Mouse (Mus musculus) adrenal gland, adult 8-10 months (tissue): ENCODE measurements at regions not wholly inside any gene's neighbourhood (a gene's known extent, or its start where the extent isn't known, plus 50 kb on each side); places are given as distances from the start of the nearest gene placed in this dataset.
"Not testable (repeated sequence)": the region's sequence is repeated elsewhere in the genome, so short reads cannot be mapped to it uniquely, and the experiment has no call there.

Experiments used
- DNase-seq: peaks from one replicate; pipeline ENCODE4 v3.0.0; 2022

- DNase-seq, result no peak
These were observed 797.4 kb upstream of the Impad1 start for GRCm38 (mm10) chr4:5590531-5590930.

GRCm38 (mm10) chr4:5587465-5587864, 794.3 kb upstream of the Impad1 start:
- no peak for DNase-seq

GRCm38 (mm10) chr4:5585205-5585604, 792.0 kb upstream of the Impad1 start:
- DNase-seq, result no peak

GRCm38 (mm10) chr4:5583989-5584677, 791.0 kb upstream of the Impad1 start:
- DNase-seq, result peak; percentile 1

- no peak for DNase-seq
These were observed 774.9 kb upstream of the Impad1 start for GRCm38 (mm10) chr4:5568076-5568475.

- no peak for DNase-seq
These were observed 767.0 kb upstream of the Impad1 start for GRCm38 (mm10) chr4:5560001-5560657.

GRCm38 (mm10) chr4:5540155-5540554, 747.0 kb upstream of the Impad1 start:
- DNase-seq, result no peak

- DNase-seq, result no peak
These were observed 737.3 kb upstream of the Impad1 start for GRCm38 (mm10) chr4:5530416-5530815.

- DNase-seq, result no peak
These were observed 725.4 kb upstream of the Impad1 start for GRCm38 (mm10) chr4:5518522-5518921.

GRCm38 (mm10) chr4:5515426-5515825, 722.3 kb upstream of the Impad1 start:
- DNase-seq, result not testable (repeated sequence)

- no peak for DNase-seq
These were observed 718.6 kb upstream of the Impad1 start for GRCm38 (mm10) chr4:5511743-5512142.

- no peak for DNase-seq
These were observed 716.2 kb upstream of the Impad1 start for GRCm38 (mm10) chr4:5509398-5509797.

- DNase-seq, result no peak
These were observed 701.9 kb upstream of the Impad1 start for GRCm38 (mm10) chr4:5495012-5495411.

GRCm38 (mm10) chr4:5494072-5495000, 701.2 kb upstream of the Impad1 start:
- no peak for DNase-seq

- DNase-seq, result no peak
These were observed 693.6 kb upstream of the Impad1 start for GRCm38 (mm10) chr4:5486786-5487185.

- no peak for DNase-seq
These were observed 678.9 kb upstream of the Impad1 start for GRCm38 (mm10) chr4:5471891-5472558.

GRCm38 (mm10) chr4:5459028-5459695, 666.0 kb upstream of the Impad1 start:
- no peak for DNase-seq

- no peak for DNase-seq
These were observed 657.3 kb upstream of the Impad1 start for GRCm38 (mm10) chr4:5450417-5450816.

GRCm38 (mm10) chr4:5441339-5442019, 648.3 kb upstream of the Impad1 start:
- DNase-seq, result no peak

- DNase-seq, result no peak
These were observed 643.9 kb upstream of the Impad1 start for GRCm38 (mm10) chr4:5437076-5437475.
